Mouse (Mus musculus) embryonic stem cell, embryonic (primary cell): ENCODE results near the gene Trhde.

Source experiments
- CTCF ChIA-PET, 4 experiments: fragments of 300-600 bp in 2 of 4; fragments of 350-600 bp in 2 of 4; sonication (Branson Sonifier 250); formaldehyde crosslinking; loops; one replicate each; lab custom pipeline; 2022; ENCODE audit warnings: inconsistent platforms in 2 of 4; lab: Charles Lee
- POLR2A ChIA-PET, 4 experiments: fragments of 300-600 bp in 2 of 4; fragments of 350-600 bp in 2 of 4; sonication (Branson Sonifier 250); formaldehyde crosslinking; loops; one replicate each; lab custom pipeline; 2022; ENCODE audit warnings: antibody characterized with exemption in 4 of 4, inconsistent platforms in 1 of 4; lab: Charles Lee

Trhde gene

DNA sequence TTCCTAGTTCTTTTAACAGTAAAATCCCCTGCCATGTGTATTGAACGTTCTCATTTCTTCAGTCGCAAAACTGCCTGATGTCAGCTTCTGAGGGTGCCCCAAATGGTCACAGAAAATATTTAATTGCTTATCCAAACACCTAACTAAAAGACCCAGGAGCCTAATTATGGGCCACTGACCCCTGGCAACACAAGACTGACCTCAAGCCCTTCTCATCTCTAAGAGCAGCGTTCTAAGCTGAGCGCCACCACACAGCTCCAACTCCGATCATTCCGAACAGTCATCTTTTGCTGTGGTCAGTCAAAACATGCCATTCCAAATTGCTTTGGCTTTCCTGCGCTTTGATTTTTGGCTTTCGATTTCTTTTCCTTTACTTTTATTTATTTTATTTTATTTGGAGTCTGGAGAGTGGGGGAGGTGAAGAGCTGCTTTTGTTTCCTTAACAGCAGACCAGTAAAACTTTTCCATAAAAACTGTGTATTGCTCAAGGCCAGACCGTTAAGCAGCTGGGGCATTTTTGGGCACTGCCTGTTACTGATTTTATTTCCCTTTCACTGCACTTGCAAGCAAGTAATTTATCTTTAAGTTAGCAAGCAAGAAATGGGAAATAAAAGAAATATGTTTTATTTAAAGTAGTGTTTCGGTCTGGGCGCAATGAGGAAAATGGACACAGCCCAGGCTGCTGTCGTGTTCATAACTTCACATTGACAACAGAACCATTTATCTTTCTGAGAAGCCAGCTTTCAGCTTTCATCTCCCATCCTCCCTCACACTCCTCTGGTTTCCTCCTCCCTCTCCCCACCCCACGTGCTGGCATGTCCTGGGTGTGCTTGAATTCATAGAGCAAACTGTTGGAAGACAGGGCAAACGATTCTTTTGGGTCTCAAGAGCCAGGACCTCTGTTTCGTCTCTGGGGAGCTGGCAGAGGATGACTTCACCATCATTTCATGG is 59.1 kb downstream of the Trhde start:
- CTCF ChIA-PET: interaction anchor here in 1 of 4 experiments (0.6 kb wide), 1 partner anchor 10 kb away, joined by 3 read pairs; no protein-coding TSS in a partner anchor
- POLR2A ChIA-PET: interaction anchor here in 1 of 4 experiments (0.6 kb wide), 1 partner anchor 1397 kb away, joined by 4 read pairs; no protein-coding TSS in a partner anchor

DNA sequence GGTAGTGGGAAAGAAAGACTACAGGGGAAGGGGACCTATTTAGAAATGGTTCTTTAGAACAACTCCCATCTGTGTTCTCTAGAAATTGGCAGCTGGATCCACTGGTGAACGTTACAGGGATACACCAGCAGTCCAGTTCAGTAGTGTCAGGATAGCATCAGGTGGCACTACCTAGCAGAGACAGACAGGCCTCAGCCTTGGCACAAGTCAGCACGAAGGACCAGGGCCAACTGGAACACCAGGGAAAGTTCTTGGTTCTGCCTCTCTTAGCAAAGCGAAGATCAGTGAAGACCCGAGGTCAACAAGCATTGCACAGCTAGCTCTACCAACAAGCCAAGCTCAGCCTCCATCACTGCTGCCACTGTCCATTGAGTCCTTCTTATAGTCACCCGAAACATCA is 62.2 kb downstream of the Trhde start:
- ChIA-PET CTCF (no interaction called here), POLR2A (no interaction called here)

DNA sequence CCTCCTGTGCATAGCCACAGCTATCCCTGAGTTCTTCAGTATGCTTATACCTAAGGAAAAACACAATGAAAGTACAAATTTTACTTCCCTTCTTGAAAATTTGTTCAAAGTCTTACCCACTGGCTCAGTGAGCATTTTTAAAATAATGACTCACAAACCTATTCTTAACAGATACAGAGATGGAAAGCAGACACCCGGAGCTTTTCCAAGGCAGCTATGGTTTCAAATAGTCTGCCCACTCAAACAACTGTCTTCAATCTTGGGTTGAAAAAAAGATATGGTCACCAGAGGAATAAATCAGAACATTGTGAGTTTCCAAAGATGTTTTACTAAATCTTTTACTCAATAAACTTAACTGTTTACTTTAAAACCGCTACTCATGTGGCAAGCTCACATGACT is 64.5 kb downstream of the Trhde start:
- ChIA-PET CTCF (no interaction called here), POLR2A (no interaction called here)

- POLR2A ChIA-PET: no interaction called here
- CTCF ChIA-PET: no interaction called here
Observed at GRCm38 (mm10) chr10:114736377-114736776, 65.7 kb downstream of the Trhde start.

- ChIA-PET POLR2A (no interaction called here), CTCF (no interaction called here)
Observed at GRCm38 (mm10) chr10:114735678-114736077, 66.4 kb downstream of the Trhde start.

DNA sequence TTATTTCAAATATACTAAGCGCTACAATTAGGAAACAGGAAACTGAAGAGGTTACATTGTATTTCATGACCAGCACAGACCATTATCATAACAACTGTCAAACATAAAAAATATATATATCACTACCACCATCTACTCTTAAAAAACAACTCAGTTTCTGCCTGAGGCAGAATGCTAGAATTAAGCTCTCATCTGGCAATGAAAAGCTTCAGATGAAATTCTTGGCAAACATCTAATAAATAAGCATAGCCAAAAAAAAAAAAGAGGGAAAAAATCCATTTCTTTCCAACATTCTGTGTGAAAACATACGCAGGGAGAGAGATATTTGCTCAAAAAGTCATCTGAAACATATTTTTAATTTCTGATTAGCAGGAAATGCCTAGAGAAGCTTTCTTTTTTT is 67.0 kb downstream of the Trhde start:
- ChIA-PET CTCF (no interaction called here), POLR2A (no interaction called here)

DNA sequence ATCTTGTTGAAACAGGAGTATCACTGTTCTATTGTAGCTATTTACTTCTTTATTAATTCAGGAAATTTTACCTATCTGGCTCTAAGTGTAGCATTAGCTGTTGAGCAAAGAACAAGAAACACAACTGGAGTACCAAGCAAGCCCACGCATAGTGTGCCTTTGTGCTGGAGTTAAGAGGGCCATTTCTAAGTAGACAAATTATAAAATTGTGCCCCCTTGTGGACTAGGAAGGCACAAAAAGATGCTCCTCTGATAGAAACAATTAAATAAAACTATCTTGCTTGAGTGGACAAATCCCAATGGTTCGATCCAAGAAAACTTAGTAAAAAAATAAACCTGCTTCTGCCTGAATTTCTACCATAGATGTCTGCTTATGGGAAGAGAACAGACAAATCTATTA is 76.5 kb downstream of the Trhde start:
- POLR2A ChIA-PET: no interaction called here
- CTCF ChIA-PET: no interaction called here

DNA sequence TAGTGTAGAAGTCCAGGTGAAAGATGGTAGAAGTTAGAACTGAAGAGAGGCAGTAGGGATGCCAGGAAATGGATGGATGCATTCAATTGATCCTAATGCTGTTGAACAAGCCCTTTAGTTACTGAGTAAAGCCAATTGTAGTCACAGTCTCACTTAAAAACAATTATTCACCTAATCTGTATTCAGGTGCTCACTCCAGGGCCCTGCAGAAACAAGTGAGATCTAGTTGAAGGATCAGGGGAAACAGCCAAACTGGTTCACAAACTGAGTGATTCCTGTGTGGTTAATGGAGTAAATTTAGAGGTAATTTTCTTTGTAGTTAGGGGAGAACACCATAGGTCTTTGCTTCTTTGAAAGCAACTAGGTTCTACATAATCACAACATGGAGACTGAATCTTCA is 100.3 kb downstream of the Trhde start:
- ChIA-PET POLR2A (no interaction called here), CTCF (no interaction called here)

GRCm38 (mm10) chr10:114671791-114672415 is 130.2 kb downstream of the Trhde start:
- POLR2A ChIA-PET: no interaction called here

GRCm38 (mm10) chr10:114593046-114593445 is 209.1 kb downstream of the Trhde start:
- ChIA-PET CTCF (no interaction called here), POLR2A (no interaction called here)

More at GRCm38 (mm10) chr10:114671791-114672415, 130.2 kb downstream of the Trhde start:
- CTCF ChIA-PET: no interaction called here

DNA sequence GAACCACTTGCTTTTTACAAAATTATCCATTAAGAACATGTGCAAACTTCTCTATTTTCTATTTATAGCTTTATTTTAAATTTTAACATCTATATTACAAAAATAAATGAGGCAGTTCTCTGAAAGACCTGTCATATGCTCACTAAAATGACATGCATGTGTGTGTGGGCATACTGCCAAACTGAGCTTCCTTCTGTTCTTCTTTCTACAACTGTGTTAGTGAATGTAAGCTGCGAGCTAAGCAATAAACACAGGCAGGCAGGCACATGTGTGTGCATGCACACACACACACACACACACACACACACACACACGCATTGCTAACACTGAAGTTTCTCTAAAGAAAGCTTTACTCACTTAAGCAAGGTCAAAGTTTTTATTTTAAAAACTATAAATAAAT is 223.2 kb downstream of the Trhde start:
- CTCF ChIA-PET: interaction anchor here in 1 of 4 experiments (0.7 kb wide), 1 partner anchor 472 kb away, joined by 3 read pairs; no protein-coding TSS in a partner anchor

DNA sequence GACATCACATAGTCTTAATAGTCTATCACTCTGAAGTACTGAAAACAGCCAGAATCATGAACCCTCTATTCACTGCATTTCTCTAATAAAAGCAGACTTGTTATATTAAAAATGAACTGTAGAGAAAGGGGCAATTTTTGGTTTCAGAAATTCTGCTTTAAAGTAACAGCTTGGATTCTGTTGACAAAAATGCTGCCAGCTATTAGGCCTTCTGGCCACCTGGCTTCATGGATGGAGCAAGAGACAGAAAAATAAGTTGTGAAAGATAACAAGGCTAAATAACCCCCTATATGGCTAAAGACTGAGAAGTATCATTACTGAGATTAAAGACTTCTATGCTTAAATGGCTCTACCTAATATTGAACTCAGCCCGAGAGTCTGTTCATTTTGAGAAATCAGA is 234.2 kb downstream of the Trhde start:
- ChIA-PET POLR2A (no interaction called here), CTCF (no interaction called here)

More for the DNA sequence above, 223.2 kb downstream of the Trhde start:
- POLR2A ChIA-PET: interaction anchor here in 2 of 4 experiments (0.6 kb wide), 3 partner anchors 170 to 1694 kb away, joined by 3 to 4 read pairs (median 3); no protein-coding TSS in a partner anchor

GRCm38 (mm10) chr10:114509186-114509585 is 292.9 kb downstream of the Trhde start:
- ChIA-PET CTCF (no interaction called here), POLR2A (interaction anchor here in 1 of 4 experiments (0.7 kb wide), 1 partner anchor 73 kb away, joined by 4 read pairs; no protein-coding TSS in a partner anchor)

GRCm38 (mm10) chr10:114488806-114489205 is 313.3 kb downstream of the Trhde start:
- ChIA-PET CTCF (no interaction called here), POLR2A (no interaction called here)

- ChIA-PET POLR2A (no interaction called here), CTCF (interaction anchor here in 1 of 4 experiments (0.6 kb wide), 1 partner anchor 353 kb away, joined by 3 read pairs; no protein-coding TSS in a partner anchor)
Observed at GRCm38 (mm10) chr10:114455591-114455990, 346.5 kb downstream of the Trhde start.

DNA sequence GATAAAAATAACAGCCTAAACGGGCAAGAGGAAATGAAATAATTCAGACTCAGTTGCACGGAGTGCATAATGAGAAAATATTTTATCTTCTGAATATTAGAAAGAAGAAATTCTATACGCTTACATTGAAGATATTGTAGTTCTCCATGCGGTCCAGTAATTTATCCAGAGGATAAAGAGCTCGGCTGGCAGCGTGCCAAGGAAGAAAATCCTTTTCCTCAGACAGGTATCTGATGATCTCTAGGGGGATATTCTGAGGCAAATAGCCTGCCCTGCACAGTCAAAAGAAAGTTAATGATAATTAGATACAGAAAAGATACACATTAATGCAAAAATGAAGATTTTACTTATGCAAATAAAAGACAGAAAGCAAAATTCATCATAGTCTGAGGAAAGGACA is 354.0 kb downstream of the Trhde start:
- ChIA-PET POLR2A (no interaction called here), CTCF (no interaction called here)

DNA sequence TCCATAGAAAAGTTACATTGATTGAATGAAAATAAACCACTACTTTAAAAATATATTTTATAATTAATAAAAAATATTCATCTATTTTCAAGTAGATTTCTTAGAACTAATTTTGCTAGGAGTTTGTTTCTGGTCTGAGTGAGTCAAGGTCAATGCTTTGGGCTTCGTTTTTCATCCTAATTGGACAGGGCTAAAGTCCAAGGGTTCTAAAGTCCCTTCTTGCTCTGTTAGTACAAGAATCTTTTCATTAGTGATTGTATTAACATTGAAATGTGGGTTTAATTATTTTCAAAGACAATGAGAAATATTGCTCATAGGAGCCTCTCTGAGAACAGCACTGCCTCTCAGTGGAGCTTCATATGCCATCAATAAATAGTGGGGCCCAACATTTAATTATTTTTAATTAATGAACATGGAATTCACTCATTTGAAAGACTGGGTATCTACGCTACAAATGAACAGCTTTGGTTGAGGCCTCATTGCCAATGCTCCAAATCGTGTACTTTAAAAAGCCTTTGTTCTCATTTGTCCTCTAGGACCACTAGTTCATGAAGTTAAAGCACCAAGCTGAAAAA is 383.1 kb downstream of the Trhde start:
- ChIA-PET CTCF (no interaction called here), POLR2A (interaction anchor here in 1 of 4 experiments (0.7 kb wide), 2 partner anchors 208 to 535 kb away, joined by 3 read pairs; no protein-coding TSS in a partner anchor)

GRCm38 (mm10) chr10:114415717-114416116 is 386.4 kb downstream of the Trhde start:
- ChIA-PET CTCF (no interaction called here), POLR2A (no interaction called here)

DNA sequence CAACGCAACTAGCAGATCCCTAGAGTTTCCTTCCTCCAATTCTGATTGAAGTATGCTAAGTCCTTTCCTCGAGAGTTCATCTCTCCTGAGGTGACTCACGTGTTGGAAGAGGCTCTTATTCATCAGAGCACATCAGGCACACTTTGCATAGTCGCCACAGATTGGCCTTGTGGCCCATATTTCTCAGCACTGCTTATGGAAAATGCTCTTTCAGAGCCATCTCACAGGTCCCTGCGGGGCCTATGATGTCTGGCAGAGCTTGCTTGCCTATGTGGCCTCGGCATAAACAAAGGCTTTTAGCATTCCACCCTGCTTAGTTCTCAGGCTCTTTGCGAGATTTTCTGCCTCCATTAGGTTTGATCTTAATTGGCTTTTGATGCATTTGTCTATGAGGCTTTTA is 396.8 kb downstream of the Trhde start:
- POLR2A ChIA-PET: no interaction called here
- CTCF ChIA-PET: no interaction called here

GRCm38 (mm10) chr10:114403795-114404194 is 398.3 kb downstream of the Trhde start:
- POLR2A ChIA-PET: no interaction called here
- CTCF ChIA-PET: no interaction called here
